Mouse (Mus musculus): ENCODE measurements around the gene Gm13420. TPM values are rescaled to one million over a fixed set of nuclear protein-coding genes. Genes with fewer than 3 reads are reported as not detected.
"Not testable (repeated sequence)": the region's sequence is repeated elsewhere in the genome, so short reads cannot be mapped to it uniquely, and the experiment has no call there.

The Gm13420 gene
- polyA plus RNA-seq, 1 experiment: not detected

DNA sequence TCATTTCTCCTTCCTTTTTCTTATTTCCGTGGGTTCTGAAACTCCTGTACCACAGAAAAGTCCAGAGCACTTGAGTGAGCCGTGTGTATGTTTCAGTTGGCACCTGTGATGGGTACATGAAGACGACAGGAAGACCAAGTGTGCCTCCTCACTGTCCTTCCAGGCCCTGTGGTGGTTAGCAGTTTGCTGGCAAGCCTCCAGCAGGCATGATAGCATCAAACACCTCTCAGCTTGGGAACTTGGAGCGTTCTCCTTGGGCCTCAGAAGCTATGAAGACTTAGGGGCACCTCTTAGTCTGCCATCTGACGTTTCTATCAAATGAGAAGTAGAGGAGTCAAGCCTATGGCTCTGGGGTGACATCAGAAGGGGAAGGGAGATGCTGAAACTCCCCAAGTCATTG lies 32.9 kb downstream of the Gm13420 start:
- Histone ChIP-seq H3K4me3 (ENCODE audit: insufficient read depth, low read length) (no peak overlapping the region), H3K27ac (ENCODE audit: insufficient read depth, low read depth, low read length) (no peak overlapping the region), H3K4me1 (ENCODE audit: control insufficient read depth, insufficient read depth, low read length) (no peaks in the 10 kb centered on the region)
- TF ChIP-seq POLR2A (IDR thresholded peaks at IDR 0.05; ENCODE audit: borderline replicate concordance, low read depth, low read length): no peak
- TF ChIP-seq CTCF (IDR thresholded peaks at IDR 0.05; ENCODE audit: low read depth, low read length): no peak

GRCm38 (mm10) chr2:29716691-29717090 lies 34.8 kb downstream of the Gm13420 start:
- Histone ChIP-seq H3K27ac (ENCODE audit: insufficient read depth, low read depth, low read length) (no peak overlapping the region), H3K4me3 (ENCODE audit: insufficient read depth, low read length) (no peak overlapping the region), H3K4me1 (ENCODE audit: control insufficient read depth, insufficient read depth, low read length) (no peaks in the 10 kb centered on the region)
- TF ChIP-seq CTCF (IDR thresholded peaks at IDR 0.05; ENCODE audit: low read depth, low read length): no peak
- TF ChIP-seq POLR2A (IDR thresholded peaks at IDR 0.05; ENCODE audit: borderline replicate concordance, low read depth, low read length): no peak

DNA sequence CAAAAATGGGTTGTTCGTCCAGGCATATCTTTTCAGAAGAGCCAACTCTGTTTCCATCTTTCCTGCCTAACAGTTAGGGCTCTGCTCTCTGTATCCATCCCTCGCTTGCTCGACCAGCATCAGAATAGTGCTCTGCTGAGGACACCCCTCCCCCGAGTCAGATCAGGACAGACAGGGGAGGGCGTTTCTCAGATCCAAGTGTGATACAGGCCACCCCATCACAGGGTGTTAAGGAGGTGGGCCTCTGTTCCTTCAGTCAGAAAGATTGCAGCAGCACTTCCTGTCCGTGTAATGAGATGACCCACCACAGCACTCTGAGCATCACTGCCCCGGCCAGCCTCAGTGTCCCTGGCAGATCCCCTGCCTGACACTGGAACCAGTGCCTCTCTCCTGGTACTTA lies 35.3 kb downstream of the Gm13420 start:
- H3K27ac ChIP-seq (ENCODE audit: insufficient read depth, low read depth, low read length): no peak overlapping the region
- no peak overlapping the region for H3K4me3 ChIP-seq (ENCODE audit: insufficient read depth, low read length)
- no peaks in the 10 kb centered on the region for H3K4me1 ChIP-seq (ENCODE audit: control insufficient read depth, insufficient read depth, low read length)
- TF ChIP-seq POLR2A (IDR thresholded peaks at IDR 0.05; ENCODE audit: borderline replicate concordance, low read depth, low read length): no peak
- TF ChIP-seq CTCF (IDR thresholded peaks at IDR 0.05; ENCODE audit: low read depth, low read length): no peak

GRCm38 (mm10) chr2:29714127-29714526 lies 37.4 kb downstream of the Gm13420 start:
- TF ChIP-seq CTCF (IDR thresholded peaks at IDR 0.05; ENCODE audit: low read depth, low read length) (no peak), POLR2A (IDR thresholded peaks at IDR 0.05; ENCODE audit: borderline replicate concordance, low read depth, low read length) (no peak)
- Histone ChIP-seq H3K4me3 (ENCODE audit: insufficient read depth, low read length) (no peak overlapping the region), H3K4me1 (ENCODE audit: control insufficient read depth, insufficient read depth, low read length) (no peaks in the 10 kb centered on the region), H3K27ac (ENCODE audit: insufficient read depth, low read depth, low read length) (no peak overlapping the region)

DNA sequence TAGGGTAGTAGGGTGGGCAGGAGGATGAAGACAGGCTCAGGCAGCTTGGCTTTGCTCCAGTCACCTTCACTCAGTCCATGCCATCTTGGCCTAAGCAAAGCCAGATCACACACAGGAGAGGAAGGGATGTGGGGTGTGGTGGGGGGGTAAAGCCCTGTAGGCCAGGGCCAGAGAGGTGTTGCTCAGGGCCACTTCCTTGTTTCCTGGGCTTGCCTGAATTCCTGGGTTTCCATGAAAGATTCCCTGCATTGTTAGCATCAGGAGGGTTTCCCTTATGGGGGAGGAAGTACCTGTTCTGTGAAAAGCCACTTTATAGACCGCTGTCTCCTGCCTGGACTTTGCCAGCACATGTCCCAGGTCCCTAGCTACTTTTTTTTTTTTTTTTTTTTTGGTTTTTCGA lies 38.0 kb downstream of the Gm13420 start:
- TF ChIP-seq POLR2A (IDR thresholded peaks at IDR 0.05; ENCODE audit: borderline replicate concordance, low read depth, low read length) (no peak), CTCF (IDR thresholded peaks at IDR 0.05; ENCODE audit: low read depth, low read length) (no peak)
- Histone ChIP-seq H3K4me1 (ENCODE audit: control insufficient read depth, insufficient read depth, low read length) (no peaks in the 10 kb centered on the region), H3K27ac (ENCODE audit: insufficient read depth, low read depth, low read length) (no peak overlapping the region)

DNA sequence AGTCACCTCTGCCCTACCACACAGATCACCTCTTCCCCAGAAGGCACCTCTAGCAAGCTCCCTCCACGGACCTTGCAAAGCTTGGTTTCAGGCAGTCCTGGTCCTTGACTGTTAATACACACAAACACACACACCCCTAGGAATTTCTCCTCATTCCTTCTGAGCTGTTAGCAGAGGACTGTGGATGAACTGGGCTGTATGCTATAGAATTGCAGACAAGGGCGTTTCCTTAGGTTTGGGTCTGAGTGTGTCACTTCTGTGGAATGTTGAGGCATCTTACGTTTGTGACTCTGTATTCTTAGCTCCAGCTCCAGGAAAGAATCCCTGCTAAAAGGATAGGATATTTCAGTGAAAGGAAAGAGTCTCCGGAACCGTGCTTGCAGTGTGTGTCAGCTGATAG lies 39.6 kb downstream of the Gm13420 start:
- TF ChIP-seq CTCF (IDR thresholded peaks at IDR 0.05; ENCODE audit: low read depth, low read length): no peak
- no peak for TF ChIP-seq POLR2A (IDR thresholded peaks at IDR 0.05; ENCODE audit: borderline replicate concordance, low read depth, low read length)
- no peaks in the 10 kb centered on the region for H3K4me1 ChIP-seq (ENCODE audit: control insufficient read depth, insufficient read depth, low read length)
- no peak overlapping the region for H3K27ac ChIP-seq (ENCODE audit: insufficient read depth, low read depth, low read length)
- H3K4me3 ChIP-seq (ENCODE audit: insufficient read depth, low read length): no peak overlapping the region

More for the DNA sequence above, 38.0 kb downstream of the Gm13420 start:
- no peak overlapping the region for H3K4me3 ChIP-seq (ENCODE audit: insufficient read depth, low read length)

- Histone ChIP-seq H3K4me1 (ENCODE audit: control insufficient read depth, insufficient read depth, low read length) (no peaks in the 10 kb centered on the region), H3K4me3 (ENCODE audit: insufficient read depth, low read length) (no peak overlapping the region), H3K27ac (ENCODE audit: insufficient read depth, low read depth, low read length) (no peak overlapping the region)
- no peak for TF ChIP-seq POLR2A (IDR thresholded peaks at IDR 0.05; ENCODE audit: borderline replicate concordance, low read depth, low read length)
- TF ChIP-seq CTCF (IDR thresholded peaks at IDR 0.05; ENCODE audit: low read depth, low read length): no peak
Measured at GRCm38 (mm10) chr2:29711038-29711437, 40.4 kb downstream of the Gm13420 start.

DNA sequence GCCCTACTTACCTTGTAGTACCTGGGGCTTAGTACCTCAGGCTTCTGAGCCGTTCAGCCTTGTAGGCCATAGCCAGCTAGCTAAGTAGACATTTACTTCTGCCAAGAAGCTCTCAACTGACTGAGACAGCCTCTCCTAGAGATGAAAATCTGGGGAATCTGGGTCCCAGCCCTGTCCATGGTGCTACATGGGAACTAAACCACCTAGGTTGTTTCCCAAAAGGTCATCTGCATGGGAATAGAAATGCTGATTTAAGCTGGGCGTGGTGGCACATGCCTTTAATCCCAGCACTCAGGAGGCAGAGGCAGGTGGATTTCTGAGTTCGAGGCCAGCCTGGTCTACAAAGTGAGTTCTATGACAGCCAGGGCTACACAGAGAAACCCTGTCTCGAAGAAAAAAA lies 43.3 kb downstream of the Gm13420 start:
- not testable (repeated sequence) for H3K27ac ChIP-seq (ENCODE audit: insufficient read depth, low read depth, low read length); H3K4me3 ChIP-seq (ENCODE audit: insufficient read depth, low read length); H3K4me1 ChIP-seq (ENCODE audit: control insufficient read depth, insufficient read depth, low read length)

DNA sequence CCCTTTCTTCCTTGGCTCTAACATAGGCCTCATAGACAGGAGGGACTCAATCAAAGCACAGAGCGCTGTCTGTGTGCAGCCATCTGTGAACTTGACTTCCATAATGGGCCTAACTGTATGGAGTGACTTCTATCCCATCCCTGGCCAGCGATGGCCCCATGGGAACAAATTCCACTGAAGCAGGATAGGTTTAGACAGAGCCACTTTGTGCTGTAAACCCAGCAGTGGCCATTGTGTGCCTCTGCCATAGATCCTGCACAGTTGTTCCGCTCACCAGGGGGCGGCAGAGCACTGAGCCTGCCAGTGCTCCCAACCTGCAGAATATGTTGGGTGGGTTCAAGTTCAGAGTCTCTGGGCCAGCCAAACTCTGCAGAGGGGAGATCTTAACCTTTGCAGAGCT lies 43.8 kb downstream of the Gm13420 start:
- Histone ChIP-seq H3K4me3 (ENCODE audit: insufficient read depth, low read length) (no peak overlapping the region), H3K27ac (ENCODE audit: insufficient read depth, low read depth, low read length) (no peak overlapping the region), H3K4me1 (ENCODE audit: control insufficient read depth, insufficient read depth, low read length) (no peaks in the 10 kb centered on the region)
- TF ChIP-seq POLR2A (IDR thresholded peaks at IDR 0.05; ENCODE audit: borderline replicate concordance, low read depth, low read length) (no peak), CTCF (IDR thresholded peaks at IDR 0.05; ENCODE audit: low read depth, low read length) (no peak)

DNA sequence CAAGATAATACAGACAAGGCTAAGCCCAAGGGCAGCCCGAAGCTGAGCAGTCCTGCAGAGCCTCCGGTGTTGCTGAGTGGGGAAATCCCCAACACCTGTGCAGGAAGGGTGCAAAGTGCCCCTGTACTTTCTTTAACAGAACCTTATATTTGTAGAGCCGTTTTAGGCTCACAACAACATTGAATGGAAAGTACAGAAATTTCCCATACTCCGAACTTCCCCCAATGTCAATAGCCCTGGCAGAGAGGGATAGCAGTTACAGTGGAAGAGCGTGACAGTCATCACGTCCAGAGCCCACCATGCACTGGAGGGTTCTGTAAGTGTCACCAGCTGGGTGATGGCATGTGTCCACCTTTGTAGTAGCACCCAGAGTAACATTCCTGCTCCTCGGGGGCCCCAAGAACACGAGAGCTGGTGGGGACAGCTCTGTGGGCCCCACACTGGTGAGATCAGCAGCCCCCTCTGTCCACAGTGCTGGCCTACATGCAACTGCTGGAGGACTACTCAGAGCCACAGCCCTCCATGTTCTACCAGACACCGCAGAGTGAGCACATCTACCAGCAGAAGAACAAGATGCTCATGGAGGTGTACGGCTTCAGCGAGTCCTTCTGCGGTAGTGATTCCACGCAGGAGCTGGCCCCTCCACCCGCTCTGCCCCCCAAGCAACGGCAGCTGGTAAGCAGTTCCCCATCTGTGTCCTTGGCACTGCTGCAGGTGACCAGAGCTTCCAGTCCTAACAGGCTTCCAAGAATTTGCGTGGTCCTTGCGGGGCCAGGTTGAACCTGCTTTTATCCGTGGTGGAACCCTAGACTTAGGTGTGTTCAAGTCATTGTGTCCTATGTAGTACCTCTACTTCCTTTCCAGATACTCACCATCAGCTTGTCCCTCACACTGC lies 44.5 kb downstream of the Gm13420 start:
- no peaks in the 10 kb centered on the region for H3K4me1 ChIP-seq (ENCODE audit: control insufficient read depth, insufficient read depth, low read length)
- no peak overlapping the region for H3K27ac ChIP-seq (ENCODE audit: insufficient read depth, low read depth, low read length)

More for the DNA sequence above, 44.5 kb downstream of the Gm13420 start:
- H3K4me3 ChIP-seq (ENCODE audit: insufficient read depth, low read length): no peak overlapping the region
- TF ChIP-seq POLR2A (IDR thresholded peaks at IDR 0.05; ENCODE audit: borderline replicate concordance, low read depth, low read length) (no peak), CTCF (IDR thresholded peaks at IDR 0.05; ENCODE audit: low read depth, low read length) (no peak)

Data from bone marrow macrophage, adult 2 months (primary cell).